Mouse (Mus musculus) stomach, postnatal 0 days (tissue): ENCODE measurements around the gene Tchh.

Experiments
- CTCF ChIP-seq: IDR thresholded peaks from 2 replicates; pipeline ENCODE4 v1.5.1; 2016; ENCODE audit warnings: antibody characterized with exemption, low read depth, mild to moderate bottlenecking, moderate library complexity
- EP300 ChIP-seq: optimal IDR thresholded peaks from 2 replicates; pipeline ENCODE3; 2016; ENCODE audit warnings: antibody characterized with exemption

- TF ChIP-seq CTCF (no peak), EP300 (no peak)
These were observed 43.5 kb downstream of the Tchh start for GRCm38 (mm10) chr3:93485611-93486010.
